18 mouse cellular contexts compared by ENCODE assay signal in the genomic region with DNA sequence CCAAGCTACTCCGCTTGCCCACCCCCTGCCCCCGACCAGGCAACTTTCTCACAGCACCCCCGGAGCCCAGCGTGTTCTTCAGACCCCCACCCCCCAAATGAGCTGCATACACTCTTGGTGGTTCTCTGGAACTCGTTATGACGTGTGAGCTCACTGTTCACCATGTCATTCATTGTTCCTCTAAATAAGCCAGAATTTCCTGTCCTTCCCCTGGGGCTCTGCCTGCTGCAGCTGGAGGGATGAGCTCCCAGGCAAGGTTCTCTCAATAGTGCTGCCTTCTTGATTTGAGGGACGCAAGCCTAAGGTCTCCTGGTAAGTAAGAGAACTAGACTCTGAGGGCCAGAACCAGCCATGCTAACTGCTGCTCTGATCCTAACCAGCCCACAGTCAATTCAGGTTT. TPM values are rescaled to one million over a fixed set of nuclear protein-coding genes. Genes with fewer than 3 reads are reported as not detected.
A peak's percentile ranks its signal among the peaks of the same experiment; 100 is the strongest.
DNase-seq lines count a peak whose midpoint lies in the region; ATAC-seq and TF ChIP-seq lines count a peak whose summit lies in the region.
"Had no signal": no experiment of that assay in that cellular context is flagged by ENCODE, and none has a peak within 500 bp of the region (broad histone marks: within the 10 kb centered on the region; RNA-seq: fewer than 3 reads in every experiment).

No protein-coding gene starts in this region.

- no peaks in the 10 kb centered on the region for H3K9me3 ChIP-seq in lung, postnatal 0 days (ENCODE audit: low read length)
- H3K9me3 ChIP-seq in embryonic facial prominence, embryonic 15.5 days (replicated peaks): no peaks in the 10 kb centered on the region
- no peaks in the 10 kb centered on the region for H3K9me3 ChIP-seq in stomach, embryonic 16.5 days (replicated peaks; ENCODE audit: control insufficient read depth, low read length)
- no peaks in the 10 kb centered on the region for H3K9me3 ChIP-seq in midbrain, embryonic 11.5 days (ENCODE audit: control insufficient read depth, low read length)
- H3K9me3 ChIP-seq: kidney, embryonic 15.5 days; liver, embryonic 13.5 days; megakaryocyte, embryonic 14.5 days had no signal

- H3K4me3 ChIP-seq in gastrocnemius, adult 2 months: no peak overlapping the region
- H3K4me3 ChIP-seq in lung, postnatal 0 days (ENCODE audit: low read depth, low read length): no peak overlapping the region
- H3K4me3 ChIP-seq in embryonic facial prominence, embryonic 15.5 days (replicated peaks): no peak overlapping the region
- no peak overlapping the region for H3K4me3 ChIP-seq in stomach, embryonic 16.5 days (replicated peaks; ENCODE audit: low read length)
- no peak overlapping the region for H3K4me3 ChIP-seq in midbrain, embryonic 11.5 days (ENCODE audit: low read depth, low read length)
- H3K4me3 ChIP-seq: kidney, embryonic 15.5 days; liver, embryonic 13.5 days; megakaryocyte, embryonic 14.5 days had no signal

- no peak overlapping the region for H3K9ac ChIP-seq in lung, postnatal 0 days (replicated peaks; ENCODE audit: low read depth)
- no peak overlapping the region for H3K9ac ChIP-seq in embryonic facial prominence, embryonic 15.5 days
- H3K9ac ChIP-seq in stomach, embryonic 16.5 days (ENCODE audit: low read length): no peak overlapping the region
- no peak overlapping the region for H3K9ac ChIP-seq in midbrain, embryonic 11.5 days (ENCODE audit: low read length)
- H3K9ac ChIP-seq: forebrain, postnatal 0 days; kidney, embryonic 15.5 days; liver, embryonic 13.5 days had no signal

- intact Hi-C loops in gastrocnemius, adult 2 months (cut with DNase I): no loop called here
- intact Hi-C loops in gastrocnemius, postnatal 14 days (cut with DNase I; ENCODE audit: low total_unique reads): no loop called here

- 42% methylated on average over 7 of the region's 7 CpGs for WGBS in lung, postnatal 0 days
- WGBS in embryonic facial prominence, embryonic 15.5 days: 44% methylated on average over 7 of the region's 7 CpGs
- 68% methylated on average over 7 of the region's 7 CpGs for WGBS in stomach, embryonic 16.5 days
- 73% methylated on average over 7 of the region's 7 CpGs for WGBS in midbrain, embryonic 11.5 days

- peak overlapping the region; percentile 32; the same call in 1 of the 2 replicates for H3K27ac ChIP-seq in gastrocnemius, adult 2 months
- H3K27ac ChIP-seq in lung, postnatal 0 days (ENCODE audit: low read length): no peak overlapping the region
- H3K27ac ChIP-seq in embryonic facial prominence, embryonic 15.5 days (replicated peaks): 0 out of 2 replicates have a peak overlapping the region, but pooled peaks have one; percentile 81
- peak overlapping the region; percentile 88 for H3K27ac ChIP-seq in stomach, embryonic 16.5 days (ENCODE audit: low read length)
- no peak overlapping the region for H3K27ac ChIP-seq in midbrain, embryonic 11.5 days (ENCODE audit: low read depth, low read length)
- H3K27ac ChIP-seq: liver, embryonic 13.5 days had no signal

- H3K36me3 ChIP-seq in lung, postnatal 0 days (ENCODE audit: insufficient read depth, low read length): no peaks in the 10 kb centered on the region
- H3K36me3 ChIP-seq in embryonic facial prominence, embryonic 15.5 days: no peaks in the 10 kb centered on the region
- H3K36me3 ChIP-seq in stomach, embryonic 16.5 days (ENCODE audit: control insufficient read depth, insufficient read depth, low read length): no peaks in the 10 kb centered on the region
- H3K36me3 ChIP-seq in midbrain, embryonic 11.5 days (ENCODE audit: control insufficient read depth, insufficient read depth, low read length): no peaks in the 10 kb centered on the region
- H3K36me3 ChIP-seq: liver, embryonic 13.5 days had no signal

- DNase-seq in gastrocnemius, adult 2 months: no peak
- DNase-seq in gastrocnemius, postnatal 14 days: no peak
- DNase-seq in lung, postnatal 0 days (ENCODE audit: low spot score): peak; percentile 19
- no peak for DNase-seq in lung, postnatal 14 days
- no peak for DNase-seq in midbrain, embryonic 11.5 days (ENCODE audit: low spot score, missing footprints)
- DNase-seq: adrenal gland, adult 8-10 months; cerebellum, adult 11 months; cerebellum, postnatal 25 days; forebrain, postnatal 0 days; heart, postnatal 10 days; liver, embryonic 13.5 days; lung, postnatal 10 days; thymus, postnatal 36 days had no signal

- no peak for TF ChIP-seq CTCF in gastrocnemius, adult 2 months (IDR thresholded peaks at IDR 0.05)
- TF ChIP-seq CTCF in lung, postnatal 0 days (IDR thresholded peaks at IDR 0.05): no peak

- peaks cover 10% of the 10 kb centered on the region; the same call in 1 of the 2 replicates for H3K4me1 ChIP-seq in lung, postnatal 0 days (ENCODE audit: insufficient read depth, low read depth, low read length)
- H3K4me1 ChIP-seq in embryonic facial prominence, embryonic 15.5 days: peaks cover 54% of the 10 kb centered on the region
- H3K4me1 ChIP-seq in stomach, embryonic 16.5 days (ENCODE audit: control insufficient read depth, insufficient read depth, low read length): peaks cover 45% of the 10 kb centered on the region
- H3K4me1 ChIP-seq in midbrain, embryonic 11.5 days (ENCODE audit: control insufficient read depth, insufficient read depth, low read length): peaks cover 2% of the 10 kb centered on the region; the same call in 1 of the 2 replicates
- H3K4me1 ChIP-seq: liver, embryonic 13.5 days had no signal

- no peak for ATAC-seq in lung, postnatal 0 days
- ATAC-seq in embryonic facial prominence, embryonic 15.5 days (ENCODE audit: insufficient number of reproducible peaks, low FRiP score, low TSS enrichment, low read depth): no peak
- ATAC-seq in stomach, embryonic 16.5 days (ENCODE audit: insufficient read depth, low FRiP score): no peak
- no peak for ATAC-seq in midbrain, embryonic 11.5 days (ENCODE audit: low FRiP score)
- ATAC-seq: forebrain, postnatal 0 days; midbrain, embryonic 16.5 days had no signal

- H3K27me3 ChIP-seq in lung, postnatal 0 days (replicated peaks; ENCODE audit: insufficient read depth, low read length): no peaks in the 10 kb centered on the region
- no peaks in the 10 kb centered on the region for H3K27me3 ChIP-seq in embryonic facial prominence, embryonic 15.5 days
- H3K27me3 ChIP-seq in stomach, embryonic 16.5 days (ENCODE audit: control insufficient read depth, insufficient read depth, low read length): no peaks in the 10 kb centered on the region
- no peaks in the 10 kb centered on the region for H3K27me3 ChIP-seq in midbrain, embryonic 11.5 days (ENCODE audit: control insufficient read depth, insufficient read depth, low read length)
- H3K27me3 ChIP-seq: kidney, embryonic 15.5 days had no signal

- TF ChIP-seq EP300 in lung, postnatal 0 days (IDR thresholded peaks at IDR 0.05): no peak

- H3K4me2 ChIP-seq in lung, postnatal 0 days (replicated peaks; ENCODE audit: low read depth, low read length): no peak overlapping the region
- no peak overlapping the region for H3K4me2 ChIP-seq in embryonic facial prominence, embryonic 15.5 days (replicated peaks)
- H3K4me2 ChIP-seq in stomach, embryonic 16.5 days (ENCODE audit: low read depth, low read length): no peak overlapping the region
- no peak overlapping the region for H3K4me2 ChIP-seq in midbrain, embryonic 11.5 days
- H3K4me2 ChIP-seq: kidney, embryonic 15.5 days; liver, embryonic 13.5 days had no signal

RNA-seq across cellular contexts. Expression of a gene that starts 59.6 kb away (rescaled TPM):
- total RNA-seq in gastrocnemius, adult 2 months (2021): 10 to 100 TPM in 1 of 2 experiments, 1 to 10 TPM in 1; 5.5 to 16.1 TPM
- total RNA-seq in gastrocnemius, postnatal 14 days (2021): 10 to 100 TPM; 12.9 to 20.1 TPM
- polyA plus RNA-seq in lung, postnatal 0 days (2015; fragmentation: Nextera tagmentation; extraction: Ambion mirVana): 14.6 and 19.2 TPM in 2 replicates
- 17.5 and 18.2 TPM in 2 replicates for polyA plus RNA-seq in embryonic facial prominence, embryonic 15.5 days (2015; fragmentation: Nextera tagmentation; extraction: Ambion mirVana)
- 14.6 and 17.0 TPM in 2 replicates for polyA plus RNA-seq in stomach, embryonic 16.5 days (2015; fragmentation: Nextera tagmentation; extraction: Ambion mirVana)
- 6.3 and 7.5 TPM in 2 replicates for polyA plus RNA-seq in midbrain, embryonic 11.5 days (2014; fragmentation: Nextera tagmentation; extraction: Ambion mirVana)

Comparison
In these comparisons a context has a peak if more than half of its experiments do, and no peak if none do; other contexts are left out.
1. H3K27ac ChIP-seq: peak in gastrocnemius, adult 2 months (single experiment), embryonic facial prominence, embryonic 15.5 days (single experiment) and stomach, embryonic 16.5 days (single experiment); none in lung, postnatal 0 days (single experiment) and midbrain, embryonic 11.5 days (single experiment).